Mouse (Mus musculus) kidney, postnatal 4 days (tissue): ENCODE measurements around the gene Glipr2.

ENCODE experiments used
- DNase-seq, 2 experiments: peaks; one replicate each; pipeline ENCODE4 v3.0.0; 2021; ENCODE audit warnings: mixed read lengths in 2 of 2

Gene Glipr2

GRCm38 (mm10) chr4:43971541-43972136 lies 14.4 kb downstream of the Glipr2 start:
- no peak for DNase-seq

GRCm38 (mm10) chr4:43972137-43972591 lies 15.0 kb downstream of the Glipr2 start:
- peak; percentile 63 to 78 for DNase-seq

- DNase-seq: no peak
Measured at GRCm38 (mm10) chr4:43973526-43973981, 16.4 kb downstream of the Glipr2 start.

DNA sequence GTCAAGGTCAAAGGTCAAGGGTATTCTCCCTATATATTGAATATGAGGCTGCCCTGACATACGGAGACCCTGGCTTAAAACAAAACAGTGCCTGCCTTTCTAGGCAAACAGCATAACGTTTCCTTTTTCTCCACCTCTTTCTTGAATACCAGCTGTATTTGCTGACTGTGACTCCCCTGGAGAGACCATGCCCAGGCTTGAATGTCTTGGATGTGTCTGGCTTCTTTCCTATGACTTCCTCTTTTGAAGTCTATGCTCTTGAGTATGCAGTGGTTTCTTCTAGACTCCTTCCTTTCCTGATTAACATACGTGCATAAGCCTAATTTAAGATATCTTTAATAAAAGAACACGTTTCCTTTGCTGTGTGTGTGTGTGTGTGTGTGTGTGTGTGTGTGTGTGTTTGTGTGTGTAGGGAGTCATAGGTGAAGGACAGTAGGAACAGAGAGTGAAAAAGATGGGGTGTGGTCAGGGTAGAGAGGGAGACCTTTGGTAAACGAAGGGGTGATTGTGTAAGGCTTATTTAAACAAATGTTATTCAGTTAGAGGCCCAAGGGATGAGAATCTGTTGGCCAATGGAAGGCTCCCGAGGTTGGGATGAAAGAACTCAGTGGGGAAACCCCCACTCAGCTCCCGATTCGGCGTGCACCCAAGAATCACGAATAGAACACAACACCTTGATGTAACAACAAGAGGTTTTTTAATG lies 17.9 kb downstream of the Glipr2 start:
- DNase-seq: no peak

- DNase-seq: no peak
Measured at GRCm38 (mm10) chr4:43976223-43976740, 19.1 kb downstream of the Glipr2 start.

DNA sequence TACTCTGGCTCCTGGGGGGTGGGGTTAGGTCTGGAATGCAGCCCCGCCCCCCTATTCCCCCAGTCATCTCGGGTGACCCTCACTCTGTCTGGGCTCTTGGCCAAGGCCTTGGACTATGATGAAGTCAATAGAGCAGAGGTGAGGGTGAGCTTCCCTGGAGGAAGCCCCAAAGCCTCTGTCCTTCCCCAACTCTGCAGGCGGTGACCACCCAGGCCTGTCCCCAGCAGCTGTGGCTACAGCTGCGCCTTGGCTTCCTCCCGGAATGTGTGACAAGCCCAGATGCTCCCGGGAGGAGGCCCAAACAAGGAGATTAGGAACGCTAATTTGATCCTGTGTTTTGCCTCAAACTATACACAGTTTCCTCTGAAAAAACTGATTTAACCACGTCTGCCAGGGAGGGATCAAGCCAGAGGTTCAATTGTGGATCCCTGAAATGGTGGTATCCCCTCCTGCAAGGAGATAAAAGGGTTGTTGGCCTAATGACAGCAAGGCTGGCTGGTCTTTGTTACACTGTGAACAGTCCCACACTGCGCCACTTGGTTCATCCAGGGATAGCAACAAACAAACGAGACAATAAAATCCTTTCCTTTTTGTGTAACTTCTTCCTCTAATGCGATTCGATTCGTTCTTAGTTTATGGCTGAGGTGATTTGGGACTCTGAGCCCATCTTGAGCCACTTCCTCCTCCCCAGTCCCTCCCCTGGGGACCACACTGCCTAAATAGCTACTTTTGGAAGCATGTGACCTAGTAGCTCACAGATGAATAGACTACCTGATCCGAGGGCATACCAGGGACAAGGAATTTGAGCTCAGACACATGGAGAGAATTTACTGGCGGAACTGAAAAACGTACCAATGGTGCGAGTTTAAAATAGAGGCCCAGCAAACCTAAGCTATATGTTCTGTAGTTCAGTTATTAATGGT lies 21.6 kb downstream of the Glipr2 start:
- DNase-seq: peak; percentile 78 to 86

DNA sequence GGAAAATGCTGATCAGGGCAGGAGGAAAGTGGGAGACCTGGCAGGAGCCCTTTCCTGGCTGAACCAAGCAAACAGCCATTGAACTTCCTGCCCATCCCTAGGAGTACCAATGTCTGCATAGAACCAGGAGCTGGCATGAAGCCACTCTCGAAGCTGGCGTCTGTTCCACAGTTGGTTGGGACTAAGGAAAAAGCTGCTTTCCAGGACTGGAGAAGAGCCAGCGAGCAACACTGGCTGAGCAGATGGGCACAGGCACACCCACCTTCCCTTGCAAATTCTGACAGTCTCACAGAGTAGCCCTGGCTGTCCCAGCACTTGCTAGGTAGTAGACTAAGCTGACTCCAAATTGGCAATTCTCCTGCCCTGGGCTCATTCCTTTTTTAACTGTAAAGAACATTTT lies 22.5 kb downstream of the Glipr2 start:
- peak; percentile 44 to 54 for DNase-seq

DNA sequence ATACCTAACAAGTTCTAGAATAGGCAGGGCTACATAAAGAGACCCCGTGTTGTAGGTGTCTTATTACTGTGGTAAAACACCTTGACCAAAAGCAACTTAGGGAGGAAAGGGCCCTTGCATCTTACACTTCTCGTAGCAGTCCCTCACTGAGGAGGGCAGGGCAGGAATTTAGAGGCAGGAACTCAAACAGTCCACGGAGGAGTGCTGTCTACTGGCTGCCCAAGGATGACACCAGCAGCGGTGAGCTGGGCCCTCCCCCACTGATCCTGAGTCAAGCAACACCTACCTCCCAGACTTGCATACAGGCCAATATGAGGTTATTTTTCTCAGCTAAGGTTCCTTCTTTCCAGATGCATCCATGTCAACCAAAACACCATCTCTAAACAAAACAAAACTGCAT lies 23.0 kb downstream of the Glipr2 start:
- DNase-seq: no peak

DNA sequence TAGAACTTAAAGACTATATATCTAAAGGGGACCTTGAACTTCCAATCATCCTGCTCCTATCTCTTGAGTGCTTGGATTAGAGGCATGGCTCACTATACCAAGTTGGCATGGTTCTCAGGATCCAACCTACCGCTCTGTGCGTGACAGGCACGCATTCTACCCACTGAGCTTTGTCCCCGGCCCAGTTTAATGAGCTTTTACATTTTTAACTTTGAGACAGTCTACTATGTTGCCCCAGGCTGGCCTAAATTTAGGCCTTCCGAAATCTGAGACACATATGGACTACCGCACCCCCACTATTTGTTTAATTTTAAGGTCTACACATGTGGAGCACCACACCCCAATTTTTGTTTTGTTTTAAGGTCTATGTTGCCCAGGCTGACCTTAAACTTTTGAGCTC lies 23.6 kb downstream of the Glipr2 start:
- no peak for DNase-seq

GRCm38 (mm10) chr4:43981251-43981650 lies 24.1 kb downstream of the Glipr2 start:
- DNase-seq: no peak

GRCm38 (mm10) chr4:43982053-43982732 lies 25.0 kb downstream of the Glipr2 start:
- peak; percentile 98 for DNase-seq

DNA sequence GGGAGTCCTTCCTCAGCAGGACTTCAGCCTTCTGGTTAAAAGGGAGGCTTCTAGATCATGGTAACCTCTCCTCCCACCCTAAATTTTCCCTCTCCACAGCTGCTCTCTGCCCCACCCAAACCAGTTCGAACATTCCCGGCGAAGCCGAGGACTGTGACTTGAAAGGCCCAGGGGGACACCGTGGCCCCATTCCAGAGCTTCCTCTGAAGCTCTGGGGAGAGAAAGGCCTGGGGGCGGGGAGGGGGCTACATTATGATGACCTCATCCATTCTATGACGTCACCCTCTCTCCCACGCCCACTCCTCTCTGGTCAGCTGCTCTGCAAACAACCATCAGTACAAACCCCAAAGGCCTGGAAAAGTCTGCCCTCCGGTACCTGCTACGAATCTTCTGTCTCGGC lies 26.0 kb downstream of the Glipr2 start, which contains the start of gene Ccin:
Gene Ccin, plus strand, starts transcription at position 303 of the 400 bp plus-strand sequence.
- no peak for DNase-seq

DNA sequence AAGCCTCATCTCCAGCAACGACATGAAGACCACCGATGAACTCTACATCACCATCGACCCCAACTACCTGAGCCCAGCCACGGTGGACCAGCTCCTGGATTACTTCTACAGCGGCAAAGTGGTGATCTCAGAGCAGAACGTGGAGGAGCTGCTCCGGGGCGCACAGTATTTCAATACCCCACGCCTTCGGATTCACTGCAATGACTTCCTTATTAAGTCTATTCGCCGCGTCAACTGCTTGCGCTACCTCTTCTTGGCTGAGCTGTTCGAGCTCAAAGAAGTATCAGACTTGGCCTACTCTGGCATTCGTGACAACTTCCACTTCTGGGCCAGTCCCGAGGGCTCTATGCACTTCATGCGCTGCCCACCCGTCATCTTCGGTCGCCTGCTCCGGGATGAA lies 26.6 kb downstream of the Glipr2 start:
- no peak for DNase-seq

DNA sequence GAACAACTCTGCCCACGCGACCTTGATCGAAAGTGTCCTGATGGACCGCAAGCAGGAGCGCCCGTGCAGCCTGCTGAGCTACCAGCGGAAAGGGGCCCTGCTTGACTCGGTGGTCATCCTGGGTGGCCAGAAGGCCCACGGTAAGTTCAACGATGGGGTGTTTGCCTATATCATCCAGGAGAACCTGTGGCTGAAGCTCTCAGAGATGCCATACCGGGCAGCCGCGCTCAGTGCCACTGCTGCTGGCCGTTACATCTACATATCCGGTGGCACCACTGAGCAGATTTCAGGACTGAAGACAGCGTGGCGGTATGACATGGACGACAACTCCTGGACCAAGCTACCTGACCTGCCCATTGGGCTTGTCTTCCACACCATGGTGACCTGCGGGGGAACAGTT lies 27.1 kb downstream of the Glipr2 start:
- no peak for DNase-seq

DNA sequence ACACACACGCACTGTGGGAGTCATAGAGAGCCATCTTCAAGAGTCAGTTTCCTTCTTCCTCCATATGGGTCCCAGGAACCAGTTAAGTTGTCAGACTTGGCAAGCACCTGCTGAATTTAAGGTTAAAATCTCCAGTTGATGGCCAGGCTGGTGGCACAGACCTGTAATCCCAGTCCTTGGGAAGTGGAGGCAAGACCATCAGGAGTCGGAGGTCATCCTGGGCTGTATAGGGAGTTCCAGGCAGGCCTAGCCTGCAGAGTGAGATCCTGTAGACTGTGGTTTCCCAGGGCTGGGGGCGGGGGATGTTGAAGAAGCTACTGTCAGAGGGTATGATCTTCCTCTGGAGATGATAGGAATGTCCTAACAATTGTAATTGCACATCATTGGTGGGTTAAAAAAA lies 31.8 kb downstream of the Glipr2 start:
- DNase-seq: no peak

DNA sequence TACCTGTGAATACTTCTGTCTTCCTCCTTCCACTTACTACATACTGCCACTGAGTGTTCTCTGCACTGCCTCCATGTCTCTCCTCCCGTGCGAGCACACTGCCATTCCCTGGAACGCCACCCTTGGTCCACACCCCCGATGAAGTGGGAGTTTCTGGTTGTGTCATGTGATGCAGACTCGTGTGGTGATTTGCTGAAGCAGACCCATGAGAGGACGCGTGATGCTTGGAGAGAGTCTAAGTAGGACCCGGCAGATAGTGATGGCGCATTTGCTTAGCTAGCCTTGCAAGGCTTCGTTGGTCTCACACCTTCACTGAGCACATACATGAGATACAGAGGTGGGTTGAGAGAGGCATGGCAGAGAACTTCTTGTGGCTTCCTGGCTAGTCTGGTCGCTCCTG lies 35.9 kb downstream of the Glipr2 start:
- DNase-seq: no peak

- DNase-seq: no peak
Measured at GRCm38 (mm10) chr4:43994342-43994741, 37.1 kb downstream of the Glipr2 start.

- DNase-seq: no peak
Measured at GRCm38 (mm10) chr4:44003622-44004021, 46.4 kb downstream of the Glipr2 start.

DNA sequence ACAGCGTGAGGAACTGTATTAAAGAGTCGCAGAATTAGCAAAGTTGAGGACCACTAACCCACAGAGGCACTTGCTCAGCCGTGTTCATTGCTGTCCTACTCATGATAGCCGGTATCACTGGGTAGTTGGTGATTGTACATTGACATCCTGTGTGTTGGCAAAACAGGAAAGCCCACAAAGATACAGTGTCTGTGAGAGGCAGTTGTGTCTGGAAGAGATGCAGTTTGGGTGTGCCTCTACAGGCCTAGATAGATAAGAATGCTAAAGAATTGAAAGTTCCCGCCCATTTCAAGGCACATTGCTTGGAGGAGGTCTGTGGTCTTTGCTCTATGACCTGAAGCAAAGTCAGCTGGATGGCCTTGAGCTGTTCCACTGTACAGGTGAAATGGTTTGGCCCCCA lies 46.9 kb downstream of the Glipr2 start, which contains the start of gene Clta:
Gene Clta, plus strand, starts transcription at position 327 of the 400 bp plus-strand sequence.
- no peak for DNase-seq

GRCm38 (mm10) chr4:44004623-44005409 lies 47.6 kb downstream of the Glipr2 start:
- no peak for DNase-seq

DNA sequence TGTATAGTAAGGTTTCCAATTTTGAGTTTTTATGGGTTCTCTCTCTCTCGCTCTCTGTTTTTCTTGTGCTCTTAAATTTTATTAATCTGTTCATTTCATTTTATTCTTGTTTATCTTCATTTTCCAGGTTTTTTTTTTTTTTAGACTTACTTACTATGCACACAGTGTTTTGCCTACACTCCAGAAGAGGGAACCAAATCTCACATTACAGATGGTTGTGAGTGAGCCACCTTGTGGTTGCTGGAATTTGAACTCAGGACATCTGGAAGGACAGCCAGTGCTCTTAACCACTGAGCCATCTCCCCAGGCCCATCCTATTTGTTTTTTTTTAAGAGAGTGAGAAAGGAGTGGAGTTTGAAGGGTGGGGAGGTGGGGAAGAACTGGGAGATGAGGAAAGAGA lies 53.0 kb downstream of the Glipr2 start:
- DNase-seq: no peak

DNA sequence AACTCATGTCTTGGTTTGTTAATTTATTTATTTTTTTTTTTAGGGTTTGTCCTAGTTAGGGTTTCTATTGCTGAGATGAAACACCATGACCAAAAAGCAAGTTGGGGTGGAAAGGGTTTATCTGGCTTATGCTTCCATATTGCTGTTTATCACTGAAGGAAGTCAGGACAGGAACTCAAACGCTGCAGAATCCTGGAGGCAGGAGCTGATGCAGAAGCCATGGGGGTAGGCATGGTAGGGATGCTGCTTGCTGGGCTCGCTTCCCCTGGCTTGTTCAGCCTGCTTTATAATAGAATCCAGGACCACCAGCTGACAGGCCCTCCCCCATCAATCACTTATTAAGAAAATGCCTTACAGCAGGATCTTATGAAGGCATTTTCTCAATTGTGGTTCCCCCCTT lies 53.7 kb downstream of the Glipr2 start:
- DNase-seq: no peak
